Mouse (Mus musculus): ENCODE data around the gene Rnase12. TPM values are rescaled to one million over a fixed set of nuclear protein-coding genes. Genes with fewer than 3 reads are reported as not detected.

Gene Rnase12
- polyA plus RNA-seq, 1 experiment from 2014 or later, result 0.36 TPM

DNA sequence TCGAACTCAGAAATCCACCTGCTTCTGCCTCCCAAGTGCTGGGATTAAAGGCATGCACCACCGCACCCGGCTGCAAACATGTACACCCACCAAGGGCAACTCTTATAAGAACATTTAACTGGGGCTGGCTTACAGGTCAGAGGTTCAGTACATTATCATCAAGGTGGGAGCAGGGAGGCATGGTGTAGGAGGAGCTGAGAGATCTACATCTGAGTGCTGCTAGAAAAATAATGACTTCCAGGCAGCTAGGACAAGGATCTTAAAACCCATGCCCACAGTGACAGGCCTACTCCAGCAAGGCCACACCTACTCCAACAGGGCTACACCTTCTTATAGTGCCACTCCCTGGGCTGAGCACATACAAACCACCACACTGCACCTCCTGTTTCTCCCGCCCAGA is 28.4 kb upstream of the Rnase12 start:
- no peak for DNase-seq (ENCODE audit: low spot score)

DNA sequence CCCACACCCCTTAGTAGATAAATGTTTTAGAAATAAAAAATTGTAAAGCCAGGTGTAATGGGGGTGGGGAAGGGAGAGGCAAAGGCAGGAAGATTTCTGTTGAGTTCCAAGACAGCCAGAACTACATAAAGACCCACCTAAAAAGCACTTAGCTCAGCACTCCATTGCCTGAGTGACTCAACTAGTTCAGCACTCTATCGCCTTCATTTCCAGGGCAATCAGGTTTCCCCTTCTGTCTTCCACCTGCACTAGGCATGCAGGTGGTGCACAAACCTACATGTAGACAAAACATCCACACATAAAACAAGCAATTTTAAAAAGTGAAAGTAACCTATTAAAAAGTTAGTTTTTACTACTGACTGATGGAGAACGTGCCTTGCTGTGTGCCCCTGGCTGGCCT is 27.6 kb upstream of the Rnase12 start:
- no peak for DNase-seq (ENCODE audit: low spot score)

DNA sequence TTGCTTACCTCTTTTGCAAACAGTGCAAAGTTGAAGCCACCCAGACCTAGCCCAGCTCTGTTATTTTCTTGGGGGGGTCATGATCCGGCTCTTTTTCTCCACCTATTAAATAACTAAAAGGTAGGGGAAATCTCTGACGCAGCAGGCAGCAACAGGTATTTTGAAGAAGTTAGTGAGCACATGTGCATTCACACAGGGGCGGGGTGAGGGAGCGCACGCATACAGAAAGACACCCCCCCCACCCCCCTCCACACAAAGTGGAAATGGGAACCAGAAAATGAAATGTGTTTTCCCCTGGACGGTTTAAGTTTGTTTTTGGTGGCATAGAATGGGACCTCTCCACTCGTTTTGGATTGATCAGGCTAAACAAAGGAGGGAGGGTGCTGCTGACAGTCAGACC is 26.3 kb upstream of the Rnase12 start:
- DNase-seq (ENCODE audit: low spot score), result no peak

DNA sequence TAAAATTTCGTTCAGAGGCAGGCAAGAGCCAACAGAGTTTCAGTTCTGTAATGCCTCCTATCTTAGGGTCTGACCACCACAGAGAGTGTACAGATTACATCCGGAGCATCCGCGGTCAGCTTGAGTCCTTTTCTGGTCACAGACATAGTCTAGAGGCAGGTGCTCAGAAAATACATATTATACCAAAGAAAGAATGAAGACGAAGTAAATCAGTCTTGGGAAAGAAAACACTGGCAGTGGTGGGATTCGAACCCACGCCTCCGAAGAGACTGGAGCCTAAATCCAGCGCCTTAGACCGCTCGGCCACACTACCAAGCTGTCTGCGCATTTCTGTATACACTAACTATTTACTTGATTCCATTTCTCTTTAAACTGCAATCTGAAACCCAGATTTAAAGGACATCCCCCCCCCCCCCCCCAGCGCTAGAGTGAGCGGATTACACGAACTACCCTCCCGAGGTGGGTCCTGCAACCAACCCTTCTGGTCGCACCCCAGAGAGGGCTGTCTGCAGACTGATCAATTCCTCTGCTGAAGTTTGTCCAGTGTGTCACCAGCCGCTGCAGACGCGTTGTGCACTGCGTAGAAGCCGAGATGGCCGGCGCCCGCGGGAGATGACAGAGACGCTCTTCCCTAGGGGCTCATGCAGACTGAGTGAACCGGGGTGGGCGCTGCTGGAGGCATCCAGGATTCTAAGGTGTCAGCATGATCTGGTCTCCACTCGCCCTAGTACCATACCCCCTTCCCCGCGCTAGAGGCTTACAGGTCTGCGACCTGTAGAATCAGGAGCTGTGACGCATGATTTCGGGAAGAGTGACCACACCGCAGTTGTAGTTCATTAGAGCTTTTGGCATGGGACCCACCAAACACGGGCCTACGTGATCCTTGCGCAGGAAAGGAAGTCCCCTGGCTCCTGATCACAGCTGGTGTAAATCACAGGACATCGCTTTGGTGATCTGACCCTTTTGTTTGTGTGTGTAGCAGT is 25.4 kb upstream of the Rnase12 start:
- DNase-seq (ENCODE audit: low spot score), result peak; percentile 68

DNA sequence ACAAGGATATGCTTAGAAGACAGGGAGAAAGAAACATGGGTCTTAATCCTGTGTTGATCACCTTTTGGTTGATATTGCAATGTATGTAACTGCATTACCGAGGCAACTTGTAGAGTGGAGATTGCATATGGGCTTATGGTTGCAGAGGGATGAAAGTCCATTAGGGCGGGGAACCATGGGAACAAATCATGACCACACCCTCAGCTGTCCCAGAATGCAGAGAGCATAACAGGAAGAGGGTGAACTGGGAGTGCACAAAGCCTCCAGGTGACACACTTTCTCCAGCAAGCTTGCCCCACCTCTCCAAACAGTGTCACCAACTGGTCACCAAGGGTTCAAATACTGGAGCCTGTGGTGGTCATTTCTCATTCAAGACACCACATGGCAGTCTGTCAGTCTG is 23.6 kb upstream of the Rnase12 start:
- no peak for DNase-seq (ENCODE audit: low spot score)

DNA sequence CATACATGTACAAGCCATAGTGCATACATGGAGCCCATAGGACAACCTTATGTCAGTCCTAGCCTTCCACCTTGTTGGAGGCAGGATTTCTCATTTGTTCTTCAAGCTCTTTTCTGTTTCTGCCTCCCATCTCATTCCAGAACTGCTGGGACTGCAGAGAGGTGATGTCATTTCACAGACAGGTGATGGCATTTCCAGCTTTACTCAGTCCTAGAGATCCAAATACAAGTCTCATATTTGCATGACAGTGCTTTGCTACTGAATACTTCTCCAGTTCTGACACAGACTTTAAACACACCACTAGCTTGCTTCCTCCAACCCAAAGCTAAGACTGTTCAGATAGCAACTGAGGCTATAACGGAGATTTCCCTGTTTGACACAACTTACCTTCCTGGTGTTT is 21.7 kb upstream of the Rnase12 start:
- no peak for DNase-seq (ENCODE audit: low spot score)

DNA sequence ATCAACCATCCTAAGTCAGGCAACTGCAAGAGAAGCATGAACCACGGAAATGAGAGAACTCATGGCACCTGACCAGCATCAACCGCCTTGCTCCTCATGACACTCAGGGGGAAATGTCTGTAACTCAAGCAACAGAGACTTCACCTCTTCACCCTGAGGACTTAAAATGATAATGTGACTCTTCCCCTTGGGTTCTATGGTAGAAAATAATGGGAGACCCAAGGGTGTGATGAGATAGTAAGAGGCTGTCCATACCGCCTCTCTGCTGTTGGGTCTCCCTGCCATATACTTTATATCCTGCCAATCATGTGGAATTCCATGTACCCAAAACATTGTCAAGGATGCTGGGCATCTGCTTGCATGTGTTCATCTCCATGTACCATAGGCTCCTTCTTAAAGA is 16.9 kb upstream of the Rnase12 start, which contains the start of gene Olfr750:
Gene Olfr750, minus strand, starts transcription at position 101 of the 400 bp plus-strand sequence.
- DNase-seq (ENCODE audit: low spot score), result no peak

DNA sequence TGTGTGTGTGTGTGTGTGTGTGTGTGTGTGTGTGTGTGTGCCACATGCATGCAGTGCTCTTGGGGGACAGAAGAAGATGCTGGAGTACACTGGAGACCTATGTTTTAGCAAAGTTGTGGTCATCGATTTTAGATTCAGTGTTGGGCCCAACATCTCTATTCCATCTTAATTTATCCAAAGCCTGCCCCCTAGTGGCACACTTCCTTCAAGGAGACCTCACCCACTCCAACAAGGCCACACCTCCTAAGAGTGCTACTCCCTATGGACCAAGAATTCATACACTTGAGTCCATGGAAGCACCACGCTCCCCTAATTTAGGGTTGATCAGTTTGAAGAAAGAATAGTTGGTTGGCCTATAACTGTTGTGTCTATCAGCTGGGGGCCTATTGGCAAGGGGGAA is 12.2 kb upstream of the Rnase12 start:
- DNase-seq (ENCODE audit: low spot score), result peak; percentile 71

DNA sequence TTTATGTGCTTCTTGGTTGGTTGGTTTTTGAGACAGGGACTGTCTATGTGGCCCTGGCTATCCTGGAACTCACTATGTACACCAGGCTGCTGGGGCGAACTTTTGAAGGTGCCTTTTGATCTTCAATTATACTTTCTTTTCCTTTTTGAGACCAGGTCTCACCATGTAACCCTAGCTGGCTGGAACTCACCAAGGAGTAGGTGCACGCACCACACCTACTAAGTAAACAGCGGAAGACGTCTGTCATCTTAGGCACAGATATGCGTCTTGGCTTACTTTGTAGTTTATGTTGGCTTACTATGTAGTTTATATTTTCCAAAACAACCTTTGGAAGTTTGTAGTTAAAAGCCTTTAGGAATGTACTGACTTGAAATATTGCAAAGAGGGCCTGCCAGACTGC is 11.5 kb upstream of the Rnase12 start:
- no peak for DNase-seq (ENCODE audit: low spot score)

DNA sequence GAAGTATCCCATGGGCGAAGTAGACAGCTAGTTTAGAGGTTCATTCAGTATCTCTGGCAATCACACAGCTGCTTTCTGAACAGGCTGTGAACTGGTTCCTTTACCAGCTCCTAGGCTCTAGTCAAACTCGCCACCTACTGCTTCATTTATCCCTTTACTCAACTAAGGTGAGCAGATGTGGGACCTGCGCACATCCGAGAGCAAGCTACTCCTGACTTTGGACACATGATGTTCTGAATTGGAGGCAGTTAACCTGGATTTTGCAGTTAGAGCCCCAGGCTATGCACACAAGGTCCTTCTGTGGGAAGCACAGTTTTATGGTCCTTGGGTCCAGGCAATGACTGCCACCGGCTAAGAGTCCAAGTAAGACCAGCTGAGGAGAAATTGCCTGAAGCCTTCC is 3.3 kb upstream of the Rnase12 start:
- no peak for DNase-seq (ENCODE audit: low spot score)

DNA sequence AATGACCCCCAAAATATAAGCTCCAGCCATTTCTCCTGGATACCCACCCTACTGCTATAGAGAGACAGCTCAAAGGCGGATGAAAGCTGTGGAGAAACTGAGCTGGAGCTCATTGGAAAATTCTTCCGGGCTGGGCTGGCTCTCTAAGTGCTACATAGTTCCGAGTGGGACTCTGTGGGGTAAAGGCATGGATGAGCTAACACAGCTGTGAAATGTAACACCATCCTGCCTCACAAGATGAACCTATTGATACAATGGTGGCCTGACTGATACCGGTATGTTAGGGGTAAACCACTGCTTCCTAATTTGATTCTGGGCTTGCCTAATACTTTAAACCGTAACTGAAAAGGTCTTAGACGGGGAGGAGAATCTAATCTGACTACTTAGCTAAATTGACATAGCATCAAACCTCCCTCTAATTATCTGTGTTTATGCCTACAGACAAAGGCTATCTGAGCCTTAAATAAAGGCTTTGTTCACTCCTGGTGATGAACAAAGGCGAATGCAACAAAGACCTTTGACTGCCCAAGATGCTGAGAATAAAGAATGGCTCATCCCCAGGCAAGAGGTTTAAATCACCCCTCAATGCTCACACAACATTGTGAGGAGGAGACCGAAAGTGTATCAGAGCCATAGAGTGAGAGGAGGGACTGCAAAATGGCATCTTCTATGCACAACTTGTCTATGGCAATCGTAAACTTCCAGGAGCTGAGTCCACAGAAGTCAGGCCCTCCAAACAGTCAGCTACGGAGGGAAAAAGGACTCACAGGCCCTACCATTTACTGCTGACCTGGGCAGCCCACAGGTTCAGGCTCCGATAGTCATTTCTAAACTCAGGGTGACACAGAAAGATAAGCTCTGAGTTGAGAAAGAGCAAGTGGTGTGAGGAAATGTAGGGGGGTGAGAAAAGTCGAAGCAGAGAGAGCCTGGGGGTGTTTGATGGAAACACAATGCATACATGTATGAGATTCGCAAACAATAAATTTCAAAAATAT is 2.9 kb downstream of the Rnase12 start:
- no peak for DNase-seq (ENCODE audit: low spot score)

DNA sequence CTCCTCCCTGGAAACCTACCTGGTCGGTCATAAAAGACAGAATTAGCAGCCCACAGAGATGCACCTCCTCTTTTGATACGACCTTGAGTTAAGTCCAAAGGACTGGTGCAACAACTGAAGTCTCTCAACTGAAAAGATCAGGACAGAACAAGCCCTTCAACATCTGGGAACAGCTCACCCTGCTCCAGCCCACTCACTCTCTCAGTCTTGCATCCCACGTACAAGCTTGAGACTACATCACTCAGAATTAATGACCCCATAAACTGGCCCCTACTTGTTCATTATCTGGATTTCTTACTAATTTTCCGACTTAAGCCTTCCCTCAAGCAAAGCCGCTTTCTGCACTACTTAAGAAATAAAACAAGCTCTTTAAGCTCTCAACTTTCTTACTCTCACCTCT is 4.3 kb downstream of the Rnase12 start:
- DNase-seq (ENCODE audit: low spot score), result no peak

DNA sequence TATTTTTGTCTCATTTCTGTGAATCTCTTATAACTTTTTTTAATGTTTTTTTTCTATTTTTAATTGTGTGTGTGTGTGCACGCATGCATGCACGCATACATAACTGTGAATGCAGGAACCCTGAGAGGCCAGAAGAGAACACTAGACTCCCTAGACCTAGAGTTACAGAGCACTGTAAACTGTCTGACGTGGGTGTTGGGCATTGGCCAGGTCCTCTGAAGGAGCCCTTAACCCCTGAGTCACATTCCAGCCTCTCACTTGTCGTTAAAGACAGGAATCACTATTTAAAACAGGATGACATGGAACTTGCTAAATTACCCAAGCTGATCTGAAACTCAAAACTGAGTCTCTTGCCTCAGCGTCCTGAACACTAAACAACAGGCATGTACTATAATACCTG is 5.5 kb downstream of the Rnase12 start:
- DNase-seq (ENCODE audit: low spot score), result no peak

DNA sequence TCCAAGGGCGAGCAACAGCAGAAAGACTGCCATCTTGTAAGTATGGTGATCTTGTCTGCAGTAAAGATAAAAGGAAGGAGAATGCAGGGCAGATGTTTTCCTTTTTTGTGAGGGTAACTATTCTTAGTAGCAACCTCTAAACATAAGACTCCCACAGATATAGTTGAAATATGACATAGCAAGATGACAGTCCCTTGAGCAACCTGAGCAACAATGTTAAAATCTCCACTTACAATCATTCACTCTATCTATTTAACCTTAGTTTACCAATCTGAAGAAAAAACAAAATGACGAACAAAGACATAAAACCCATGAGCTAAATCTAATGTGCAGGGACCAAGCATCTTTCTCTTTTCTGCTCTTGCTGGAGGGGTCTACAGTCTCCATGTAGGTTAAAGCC is 7.4 kb downstream of the Rnase12 start, which contains the start of gene Rnase11:
Gene Rnase11, minus strand, starts transcription at position 101 of the 400 bp plus-strand sequence.
- no peak for DNase-seq (ENCODE audit: low spot score)

DNA sequence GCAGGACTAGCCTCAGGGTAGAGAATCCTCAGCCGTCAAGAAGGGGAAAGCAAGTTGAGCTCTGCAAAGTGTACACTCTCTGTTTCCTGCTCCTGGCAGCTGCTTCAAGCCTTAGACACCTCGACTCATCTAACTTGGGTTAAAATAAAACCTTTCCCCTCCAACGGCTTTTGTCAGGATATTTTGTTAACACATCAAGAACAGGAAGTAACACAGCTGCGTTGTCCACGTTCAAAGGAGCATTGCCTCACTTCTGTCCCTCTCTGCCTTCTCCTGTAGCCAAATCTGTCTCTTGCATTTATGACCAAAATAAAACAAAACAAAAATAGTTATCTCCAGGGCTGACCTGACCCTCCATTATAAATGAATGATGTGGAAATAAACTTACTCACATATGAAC is 9.6 kb downstream of the Rnase12 start:
- no peak for DNase-seq (ENCODE audit: low spot score)

DNA sequence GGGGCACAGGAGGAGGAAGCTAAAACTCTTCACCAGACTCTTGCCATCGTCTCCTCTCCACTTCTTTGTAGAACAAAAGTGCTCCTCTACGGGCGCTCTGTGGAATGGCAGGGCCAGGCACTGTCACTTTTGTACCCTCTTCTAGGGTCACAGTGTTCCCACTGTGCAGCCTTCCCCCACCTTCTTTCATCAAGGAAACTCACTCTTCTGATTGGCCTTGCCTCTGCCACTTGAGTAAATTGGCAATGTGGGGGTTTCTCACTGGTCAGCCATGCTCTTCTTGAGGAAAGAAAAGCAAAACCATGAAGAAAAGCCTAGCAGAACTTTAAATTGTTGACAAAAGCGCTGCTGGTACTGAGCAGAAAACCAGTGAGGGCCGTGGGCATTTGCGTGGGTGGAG is 15.7 kb downstream of the Rnase12 start, which contains the start of gene Rnase9:
Gene Rnase9, minus strand, starts transcription at position 101 of the 400 bp plus-strand sequence.
- no peak for DNase-seq (ENCODE audit: low spot score)

DNA sequence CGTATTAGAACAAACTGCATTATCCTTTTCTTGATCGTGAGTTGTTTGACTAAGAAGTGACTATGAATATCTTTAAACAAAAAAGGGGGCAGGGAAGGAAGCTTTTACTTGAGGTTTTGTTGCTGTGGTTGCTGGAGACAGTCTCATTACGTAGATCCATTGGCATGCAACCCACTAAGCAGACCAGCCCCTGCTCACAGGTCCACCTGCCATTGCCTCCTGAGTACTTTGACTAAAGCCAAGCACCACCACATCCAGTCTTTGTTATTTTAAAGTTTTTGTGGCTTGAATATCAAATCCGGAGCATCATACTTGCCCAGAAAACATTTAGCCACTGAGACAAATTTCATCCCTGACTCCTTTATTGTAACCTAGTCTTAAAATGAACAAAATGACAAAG is 21.2 kb downstream of the Rnase12 start:
- DNase-seq (ENCODE audit: low spot score), result no peak

DNA sequence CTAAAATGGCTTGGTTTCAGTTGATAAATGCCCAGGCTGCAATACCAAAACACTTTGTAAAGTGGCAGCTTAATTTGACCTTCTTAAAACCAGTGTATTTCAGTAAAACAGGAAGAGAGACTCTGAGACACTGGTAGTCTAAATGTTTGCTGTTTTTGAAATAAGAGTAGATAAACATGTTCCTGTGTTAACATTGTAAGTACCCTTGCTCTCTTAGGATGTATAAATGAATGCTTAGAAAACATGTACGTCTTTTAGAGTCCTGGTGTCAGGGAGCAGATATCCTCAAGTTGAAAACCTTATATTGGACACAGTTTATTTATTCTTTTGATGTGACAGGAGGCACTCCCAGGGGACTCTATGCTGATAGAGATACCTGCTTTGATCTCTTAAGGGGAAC is 22.3 kb downstream of the Rnase12 start:
- DNase-seq (ENCODE audit: low spot score), result no peak

DNA sequence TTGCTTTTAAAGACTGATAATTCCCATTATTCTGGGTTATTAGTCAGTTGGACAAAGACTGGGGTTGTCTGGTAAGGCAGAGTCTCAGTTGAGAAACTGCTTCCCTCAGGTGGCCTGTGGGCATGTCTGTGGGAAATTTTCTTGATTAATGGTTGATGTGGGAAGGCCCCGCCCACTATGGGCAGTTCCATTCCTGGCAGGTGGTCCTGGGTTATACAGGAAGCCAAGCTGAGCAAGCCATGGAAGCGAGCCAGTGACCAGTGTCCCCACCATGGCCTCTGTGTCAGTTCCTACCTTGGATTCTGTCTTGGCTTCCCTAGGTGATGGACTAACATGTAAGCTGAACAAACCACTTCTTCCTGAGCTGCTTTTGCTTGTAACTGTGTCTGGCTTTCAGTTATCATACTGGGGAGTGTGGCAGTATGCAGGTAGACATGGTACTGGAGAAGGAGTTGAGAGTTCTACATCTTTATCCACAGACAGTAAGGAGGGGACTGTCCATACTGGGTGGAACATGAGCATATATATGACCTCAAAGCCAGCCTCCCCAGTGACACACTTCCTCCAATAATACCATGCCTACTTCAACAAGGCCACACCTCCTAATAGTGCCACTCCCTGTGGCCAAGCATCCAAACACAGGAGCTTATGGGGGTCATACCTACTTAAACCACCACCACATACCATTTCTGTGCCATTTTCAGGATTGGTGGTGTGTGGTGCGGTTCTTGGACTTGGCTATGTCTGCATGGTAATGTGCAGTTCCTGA is 29.9 kb downstream of the Rnase12 start:
- DNase-seq (ENCODE audit: low spot score), result no peak

DNA sequence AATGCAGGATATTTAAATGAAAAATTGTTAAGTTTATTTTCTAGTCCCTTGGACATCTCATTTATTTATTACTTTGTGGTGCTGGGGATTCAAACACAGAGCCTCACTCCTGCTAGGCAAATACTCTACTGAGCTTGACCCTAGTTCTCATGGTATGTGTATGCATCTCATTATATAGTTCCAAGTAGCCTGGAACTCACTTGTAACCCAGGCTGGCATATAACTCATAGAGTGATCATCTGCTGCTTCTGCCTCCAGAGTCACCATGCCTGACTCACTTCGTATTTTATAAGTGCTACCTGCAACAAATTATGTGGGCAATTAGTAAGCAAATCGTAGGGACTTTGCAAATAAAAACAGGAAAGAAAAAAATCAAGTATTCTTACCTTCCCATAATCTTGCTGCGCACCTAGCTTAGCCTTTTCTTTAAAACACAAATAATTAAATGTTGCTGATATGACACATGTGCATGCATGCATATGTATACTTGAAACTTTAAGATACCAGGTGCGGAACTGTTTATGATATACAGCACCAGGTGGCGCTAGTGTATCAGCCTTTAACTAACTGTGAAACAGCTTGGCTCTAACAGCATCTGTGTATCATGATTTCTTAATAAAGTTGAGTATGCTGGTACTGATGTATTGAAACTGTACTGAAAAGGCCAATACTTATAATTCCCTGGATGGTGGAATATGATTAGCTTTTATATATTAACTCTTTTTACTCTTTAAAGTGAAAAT is 30.9 kb downstream of the Rnase12 start:
- peak; percentile 82 for DNase-seq (ENCODE audit: low spot score)

Measured in thymus, postnatal 0 days (tissue).